Mouse (Mus musculus) gastrocnemius, postnatal 4 days (tissue): ENCODE data around the gene Ccdc96. TPM values are rescaled to one million over a fixed set of nuclear protein-coding genes. Genes with fewer than 3 reads are reported as not detected.

Experiments used
- DNase-seq, 2 experiments: peaks; one replicate each; pipeline ENCODE4 v3.0.0; 2021 to 2022; ENCODE audit warnings: low spot score in 2 of 2, mixed read lengths in 2 of 2
- total RNA-seq, 2 experiments: library from RNA; stranded (reverse); gene quantifications; 2 replicates each; pipeline ENCODE4 v1.2.3; 2021

The Ccdc96 gene
- total RNA-seq, 2 experiments from 2014 or later: 0.08 TPM; not detected in 1

DNA sequence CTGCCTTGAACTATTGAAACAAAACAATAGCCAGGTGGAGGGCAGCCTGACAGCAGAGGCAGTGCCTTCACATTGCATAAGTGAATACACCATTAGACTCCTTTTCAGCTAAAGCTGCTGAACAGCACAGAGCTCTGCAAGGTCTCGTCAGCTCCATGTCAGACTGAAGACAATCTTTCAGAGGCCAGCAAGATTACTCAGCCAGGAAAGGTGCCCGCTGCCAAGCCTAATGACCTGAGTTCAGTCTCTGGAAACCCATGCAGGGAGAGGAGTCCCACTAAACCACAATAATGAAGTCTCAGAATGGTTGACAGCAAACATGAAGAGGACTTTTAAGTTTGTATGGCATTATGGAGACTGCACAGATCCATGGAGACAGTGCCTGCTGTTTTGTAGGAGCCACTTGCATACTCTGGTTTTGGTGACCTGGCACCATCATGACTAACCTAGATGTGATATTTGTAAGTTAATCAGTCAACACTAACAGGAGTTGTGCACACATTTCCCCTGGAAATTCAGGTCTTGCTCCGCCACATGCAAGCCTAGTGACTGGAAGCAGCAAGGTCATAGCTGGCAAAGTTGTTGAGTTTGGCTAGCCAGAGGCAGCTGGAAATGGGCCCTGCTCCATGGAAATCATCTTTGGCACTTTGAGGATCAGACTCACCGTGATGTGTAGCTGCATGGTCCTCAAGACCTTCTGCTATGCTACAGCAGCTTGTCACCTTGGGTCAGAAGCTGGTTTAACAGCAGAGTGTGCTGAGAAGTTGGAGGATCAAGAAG lies 11.3 kb upstream of the Ccdc96 start:
- no peak for DNase-seq

GRCm38 (mm10) chr5:36474283-36474682 lies 10.1 kb upstream of the Ccdc96 start:
- peak; percentile 39 to 64 for DNase-seq

GRCm38 (mm10) chr5:36477486-36477885 lies 6.9 kb upstream of the Ccdc96 start:
- no peak for DNase-seq

- no peak for DNase-seq
Observed at GRCm38 (mm10) chr5:36478540-36479420, 5.6 kb upstream of the Ccdc96 start.

DNA sequence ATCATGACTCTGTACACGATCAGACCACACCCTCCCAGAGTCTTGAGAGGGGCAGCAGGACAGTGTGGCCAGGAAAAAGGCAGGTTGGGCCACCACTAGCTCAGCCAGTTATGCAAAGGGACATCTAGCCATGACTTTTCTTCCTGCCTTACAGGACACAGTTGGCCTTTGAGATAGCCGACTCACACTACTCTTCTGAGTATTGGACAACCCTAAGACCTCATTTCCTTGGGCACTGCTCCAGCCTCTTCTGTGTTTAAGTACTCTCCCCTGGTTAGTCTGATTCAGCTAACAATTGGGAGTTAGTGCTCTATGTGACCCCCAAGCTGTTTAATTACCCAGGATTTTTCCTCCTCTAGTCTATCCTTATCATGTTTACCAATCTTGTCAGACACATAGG lies 4.7 kb upstream of the Ccdc96 start:
- no peak for DNase-seq

GRCm38 (mm10) chr5:36480398-36480797 lies 4.0 kb upstream of the Ccdc96 start:
- DNase-seq: no peak

DNA sequence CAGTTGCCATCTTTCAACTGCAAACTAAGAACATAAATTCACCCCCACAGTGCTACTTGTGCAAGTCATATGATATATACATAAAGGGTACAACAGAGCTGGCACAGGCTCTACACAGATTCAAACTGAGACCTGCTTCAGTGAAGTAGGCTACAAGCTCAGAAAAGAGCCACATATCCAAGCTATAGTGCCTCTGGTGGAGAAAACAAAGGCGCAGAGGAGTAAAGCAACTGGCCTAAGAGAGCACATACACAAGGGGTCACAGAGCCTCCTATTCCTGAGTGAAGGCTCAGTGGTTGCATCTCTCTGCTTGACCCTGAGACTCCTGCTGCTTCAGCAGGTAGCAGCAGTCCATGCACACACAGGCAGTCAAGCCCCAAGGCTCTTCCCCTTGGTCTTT lies 3.3 kb upstream of the Ccdc96 start:
- DNase-seq: no peak

DNA sequence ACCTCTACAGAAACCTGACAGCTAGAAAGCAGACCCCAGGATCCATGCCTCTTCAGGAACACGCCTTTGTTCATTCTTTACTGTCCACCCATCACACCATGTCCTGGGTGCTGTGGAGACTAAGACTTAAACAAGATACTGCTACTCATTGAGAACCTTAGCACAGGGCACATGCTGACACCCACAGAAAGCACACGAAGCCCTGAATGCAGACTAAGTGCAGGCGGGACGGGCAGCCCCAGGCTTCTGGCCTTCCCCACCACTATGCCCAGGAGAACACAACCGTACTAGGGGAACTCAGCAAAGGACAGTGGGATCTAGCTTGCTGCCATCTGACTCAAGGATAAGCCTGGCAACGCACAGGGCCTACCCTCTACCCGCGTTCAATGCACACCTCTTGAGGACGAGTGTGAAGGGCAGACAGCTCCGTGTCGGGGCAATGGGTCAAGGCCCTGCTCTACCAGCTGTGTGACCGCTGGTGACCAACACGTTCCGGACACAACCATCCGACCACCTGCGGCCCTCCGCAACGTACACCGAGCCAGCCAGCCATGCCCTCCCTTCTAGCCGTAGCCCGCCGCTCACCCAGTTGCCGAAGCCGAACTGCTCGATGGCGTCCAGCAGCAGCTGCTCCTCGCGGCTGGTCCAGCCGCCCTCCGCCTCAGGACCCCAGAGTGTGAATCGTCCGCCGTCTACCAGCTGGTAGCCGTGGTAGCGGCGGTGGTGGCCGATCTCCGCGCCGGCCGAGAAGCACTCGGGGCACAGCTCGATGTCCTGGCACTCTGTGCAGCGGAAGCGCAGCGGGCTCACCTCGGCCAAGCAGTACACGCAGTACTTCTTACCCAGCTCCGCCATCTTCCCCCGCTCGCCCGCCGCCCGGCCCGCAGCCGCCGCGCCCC lies 936 bp upstream of the Ccdc96 start:
- DNase-seq: peak in 1 of 2 experiments; percentile 55

DNA sequence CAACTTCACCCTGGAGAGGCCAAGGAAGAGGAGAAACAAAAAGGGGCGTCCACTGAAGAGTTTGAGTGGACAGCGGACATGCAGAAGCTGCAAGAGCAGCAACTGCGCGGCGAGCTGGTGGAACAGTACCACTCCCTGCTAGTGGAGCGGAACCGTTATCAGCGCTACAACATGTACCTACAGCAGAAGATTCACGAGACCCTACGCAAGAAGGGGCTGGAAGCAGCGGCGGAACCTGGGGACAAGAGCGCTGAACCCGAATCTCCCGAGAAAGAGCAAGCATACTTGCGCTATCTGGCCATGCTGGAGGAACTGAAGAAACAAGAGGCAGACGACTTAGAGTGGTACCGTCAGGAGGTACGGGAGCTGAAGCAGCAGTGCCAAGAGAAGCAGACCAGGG lies 918 bp downstream of the Ccdc96 start:
- DNase-seq: no peak

DNA sequence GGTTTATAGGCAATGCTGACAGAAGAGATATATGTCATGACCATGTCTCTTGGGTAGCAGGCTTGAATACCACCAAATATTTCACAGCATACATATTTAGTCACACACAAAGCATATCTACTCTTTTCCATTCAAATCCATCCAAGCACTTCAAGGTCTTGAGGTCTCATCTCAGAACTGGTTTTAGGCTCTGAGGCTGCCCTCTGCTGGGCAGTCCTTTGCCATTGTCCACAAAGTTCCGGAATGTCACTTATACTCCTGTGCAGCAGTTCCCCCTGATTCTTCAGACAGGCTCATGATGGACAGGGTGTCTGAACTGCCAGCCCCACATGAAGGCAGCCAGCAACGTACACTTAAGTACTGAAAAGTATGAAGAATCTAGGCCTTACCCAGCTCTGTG lies 4.8 kb downstream of the Ccdc96 start:
- no peak for DNase-seq

DNA sequence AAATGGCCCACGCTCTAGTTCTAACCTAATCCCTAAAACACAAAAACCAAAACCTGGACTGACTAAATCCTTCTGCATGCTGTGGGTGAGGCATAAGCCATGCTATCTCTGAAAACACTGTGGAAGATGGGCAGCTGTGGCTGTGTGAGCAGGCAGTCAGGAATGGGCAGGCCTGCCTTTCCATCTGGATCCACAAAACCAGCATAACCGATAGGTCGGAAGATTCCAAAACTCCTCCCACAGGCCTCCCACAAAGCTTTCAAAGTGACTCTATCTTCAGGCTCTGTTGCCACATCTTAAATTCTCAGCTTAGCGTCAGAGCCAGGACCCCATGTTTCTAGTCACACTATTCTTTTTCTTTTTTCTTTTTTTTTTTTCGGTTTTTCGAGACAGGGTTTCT lies 9.5 kb downstream of the Ccdc96 start:
- DNase-seq: no peak

DNA sequence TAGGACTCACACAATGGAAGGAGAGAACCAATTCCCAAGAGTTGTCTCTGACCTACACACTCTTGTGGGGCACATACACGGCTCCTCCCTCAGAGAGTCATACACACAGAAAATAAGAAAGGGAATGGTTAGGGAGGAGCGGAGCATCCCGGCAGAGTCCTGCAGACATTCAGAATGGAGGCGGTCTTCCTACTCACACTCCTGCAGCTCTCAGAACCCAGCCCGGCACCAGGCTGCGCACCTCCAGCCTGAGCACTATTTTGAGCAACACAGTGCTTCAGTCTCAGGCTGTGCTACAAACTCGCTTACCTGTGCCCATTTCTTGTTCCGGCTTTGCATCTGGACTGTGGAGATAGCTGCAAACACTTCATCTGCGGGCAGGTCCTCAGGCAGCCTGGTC lies 10.3 kb downstream of the Ccdc96 start:
- no peak for DNase-seq

- DNase-seq: no peak
Observed at GRCm38 (mm10) chr5:36505235-36505634, 20.8 kb downstream of the Ccdc96 start.

DNA sequence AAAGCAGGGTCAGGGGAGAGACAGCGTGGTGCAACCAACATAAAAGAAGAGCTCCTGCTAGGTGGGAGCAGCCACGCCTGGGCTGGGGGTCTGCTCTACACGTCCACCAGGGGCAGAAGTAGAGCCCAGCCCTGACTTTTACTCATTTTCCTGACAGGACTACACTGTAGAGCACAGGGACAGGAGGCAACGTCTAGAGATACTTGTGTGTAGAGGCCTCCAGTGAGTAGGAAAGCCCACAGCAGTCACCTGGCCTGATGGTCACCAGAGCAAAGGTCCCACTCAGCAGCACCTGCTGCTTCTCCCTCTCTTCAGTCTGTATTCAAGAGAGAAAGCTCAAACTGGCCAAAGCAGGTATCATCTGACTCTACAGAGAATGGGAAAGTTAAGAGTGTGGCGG lies 21.3 kb downstream of the Ccdc96 start:
- no peak for DNase-seq

GRCm38 (mm10) chr5:36508351-36508750 lies 24.0 kb downstream of the Ccdc96 start:
- DNase-seq: no peak

DNA sequence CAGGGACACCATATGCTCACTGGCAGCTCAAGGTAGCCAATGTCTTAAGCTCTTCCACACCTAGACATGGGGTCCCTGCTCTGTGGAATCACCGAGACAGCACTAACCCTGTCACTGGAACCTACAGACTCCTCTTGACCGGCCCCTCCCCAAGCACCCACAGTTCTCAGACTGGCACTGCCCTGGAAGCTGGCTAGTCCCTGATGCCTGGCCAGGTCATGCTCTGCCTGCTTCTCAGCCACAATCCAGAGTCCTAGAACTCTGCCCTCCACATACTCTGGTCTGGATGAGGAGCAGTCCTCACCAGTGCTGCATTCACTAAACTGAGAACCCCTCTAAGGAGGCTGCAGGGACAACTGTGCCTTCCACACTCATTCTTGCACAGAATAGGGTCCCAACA lies 26.6 kb downstream of the Ccdc96 start:
- DNase-seq: no peak

DNA sequence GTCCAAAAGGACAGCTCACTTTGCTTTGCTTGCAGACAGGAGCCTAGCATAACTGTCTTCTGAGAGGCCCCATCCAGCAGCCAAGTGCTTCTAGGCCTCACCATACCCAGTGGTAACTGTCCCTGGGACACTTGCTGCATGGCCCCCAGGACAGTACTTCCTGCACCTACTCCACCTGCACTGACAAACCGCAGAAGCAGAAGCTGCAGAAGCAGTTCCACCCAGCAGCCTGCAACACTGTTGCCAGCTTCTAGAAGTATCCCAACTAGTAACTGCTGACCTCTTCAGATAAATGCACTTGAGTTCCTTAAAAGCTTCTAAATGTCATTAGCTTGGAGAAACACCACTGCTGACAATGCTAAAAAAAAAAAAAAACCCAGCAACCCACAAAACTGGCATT lies 30.7 kb downstream of the Ccdc96 start:
- DNase-seq: no peak

- DNase-seq: no peak
Observed at GRCm38 (mm10) chr5:36515558-36515957, 31.2 kb downstream of the Ccdc96 start.

- DNase-seq: no peak
Observed at GRCm38 (mm10) chr5:36517596-36517995, 33.2 kb downstream of the Ccdc96 start.

DNA sequence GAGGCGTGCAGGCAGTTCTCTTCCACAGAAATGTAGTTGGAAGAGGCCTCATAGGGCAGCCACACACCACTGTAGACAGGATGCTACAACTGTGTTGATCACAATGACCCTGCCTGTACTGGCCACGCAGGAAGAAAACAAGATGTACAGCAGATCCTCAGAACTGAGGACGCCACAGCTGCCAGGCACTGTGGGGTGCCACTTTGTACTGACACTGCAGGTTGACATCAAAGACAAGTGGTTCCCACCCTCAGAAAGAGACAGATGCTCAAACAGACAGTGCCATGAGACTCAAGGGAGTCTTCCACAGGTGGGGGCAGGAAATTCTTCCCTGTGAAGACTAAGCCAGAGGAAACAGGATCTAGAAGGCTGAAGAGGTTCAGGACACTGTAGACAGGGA lies 35.4 kb downstream of the Ccdc96 start:
- DNase-seq: no peak

DNA sequence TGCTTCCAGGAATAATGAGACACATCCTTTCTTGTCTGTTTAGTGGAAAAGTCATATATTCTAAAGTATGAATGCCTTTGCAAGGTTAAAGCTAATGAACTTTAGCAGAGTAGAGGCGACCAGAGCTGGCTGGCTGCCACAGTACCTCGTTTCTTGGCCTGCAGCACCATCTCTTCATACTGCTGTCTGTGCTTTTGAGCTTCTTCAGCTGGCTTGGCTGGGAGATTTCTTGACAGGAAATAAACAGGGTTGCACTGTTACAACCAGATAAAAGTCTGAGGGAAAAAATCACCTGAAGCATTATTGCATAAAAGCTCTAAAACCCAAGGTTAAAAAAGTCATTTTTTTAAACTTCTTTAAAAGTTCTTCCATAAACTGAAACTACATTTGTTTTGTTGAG lies 38.4 kb downstream of the Ccdc96 start:
- DNase-seq: no peak
